Mouse (Mus musculus): ENCODE data around the gene Slc26a8. TPM values are rescaled to one million over a fixed set of nuclear protein-coding genes. Genes with fewer than 3 reads are reported as not detected.

The Slc26a8 gene
- total and polyA plus RNA-seq, 3 experiments = 0.58 to 1.6 TPM; not detected in 1

GRCm38 (mm10) chr17:28715832-28716548, 26.0 kb upstream of the Slc26a8 start:
- Histone ChIP-seq H3K27me3 (ENCODE audit: control insufficient read depth in 1 of 2, insufficient read depth in 2 of 2, low read length in 2 of 2) (no peaks in the 10 kb centered on the region), H3K36me3 (ENCODE audit: control insufficient read depth in 1 of 2, insufficient read depth in 2 of 2, low read length in 2 of 2) (peaks cover 0 to 27% of the 10 kb centered on the region in 2 experiments; a peak in 2 of 4 replicates), H3K79me2 (ENCODE audit: control insufficient read depth, insufficient read depth, low read length, poor library complexity) (peaks cover 11% of the 10 kb centered on the region), H3K4me1 (ENCODE audit: control insufficient read depth in 1 of 2, insufficient read depth in 2 of 2, low read length in 2 of 2) (no peaks in the 10 kb centered on the region), H3K9ac (ENCODE audit: control insufficient read depth, low read depth, low read length, poor library complexity, severe bottlenecking) (no peak overlapping the region), H3K27ac (ENCODE audit: control insufficient read depth, low read depth, low read length) (no peak overlapping the region), H3K4me3 (ENCODE audit: control insufficient read depth in 1 of 2, insufficient read depth in 1 of 2, low read depth in 2 of 2, low read length in 2 of 2) (no peak overlapping the region), H3K9me3 (replicated peaks; ENCODE audit: insufficient read depth, low read length) (no peaks in the 10 kb centered on the region)
- no peak for DNase-seq (ENCODE audit: low read depth, low spot score)
- TF ChIP-seq POLR2A (IDR thresholded peaks at IDR 0.05; ENCODE audit: control insufficient read depth in 1 of 2, insufficient read depth in 1 of 2, low read depth in 1 of 2, low read length in 2 of 2, poor library complexity in 1 of 2) (no peak), MEF2A (IDR thresholded peaks at IDR 0.05; ENCODE audit: extremely low read depth, insufficient replicate concordance, low read depth, low read length, poor library complexity, severe bottlenecking) (no peak), BHLHE40 (IDR thresholded peaks at IDR 0.05; ENCODE audit: borderline replicate concordance, low read depth, low read length) (no peak), ZMIZ1 (IDR thresholded peaks at IDR 0.05; ENCODE audit: low read depth, low read length) (no peak), KAT2A (conservative IDR thresholded peaks at IDR 0.05; ENCODE audit: low read depth, low read length) (no peak), RAD21 (IDR thresholded peaks at IDR 0.05; ENCODE audit: low read depth, low read length) (no peak), MAX (IDR thresholded peaks at IDR 0.05; ENCODE audit: low read length) (no peak), JUND (IDR thresholded peaks at IDR 0.05; ENCODE audit: low read depth, low read length) (no peak), NRF1 (IDR thresholded peaks at IDR 0.05; ENCODE audit: insufficient read depth, low read depth, low read length, poor library complexity, severe bottlenecking) (no peak), TBP (IDR thresholded peaks at IDR 0.05; ENCODE audit: low read depth, low read length) (no peak), MYB (IDR thresholded peaks at IDR 0.05; ENCODE audit: low read depth, low read length) (no peak), USF2 (IDR thresholded peaks at IDR 0.05; ENCODE audit: borderline replicate concordance in 1 of 2, insufficient read depth in 1 of 2, low read depth in 1 of 2, low read length in 2 of 2) (no peak), CHD1 (IDR thresholded peaks at IDR 0.05; ENCODE audit: low read depth, low read length) (no peak), USF1 (IDR thresholded peaks at IDR 0.05; ENCODE audit: low read depth, low read length) (no peak), MXI1 (IDR thresholded peaks at IDR 0.05; ENCODE audit: low read depth, low read length) (no peak), GATA1 (IDR thresholded peaks at IDR 0.05; ENCODE audit: low read depth, low read length) (no peak), CHD2 (IDR thresholded peaks at IDR 0.05; ENCODE audit: low read length) (no peak), SIN3A (IDR thresholded peaks at IDR 0.05; ENCODE audit: low read length) (no peak)

DNA sequence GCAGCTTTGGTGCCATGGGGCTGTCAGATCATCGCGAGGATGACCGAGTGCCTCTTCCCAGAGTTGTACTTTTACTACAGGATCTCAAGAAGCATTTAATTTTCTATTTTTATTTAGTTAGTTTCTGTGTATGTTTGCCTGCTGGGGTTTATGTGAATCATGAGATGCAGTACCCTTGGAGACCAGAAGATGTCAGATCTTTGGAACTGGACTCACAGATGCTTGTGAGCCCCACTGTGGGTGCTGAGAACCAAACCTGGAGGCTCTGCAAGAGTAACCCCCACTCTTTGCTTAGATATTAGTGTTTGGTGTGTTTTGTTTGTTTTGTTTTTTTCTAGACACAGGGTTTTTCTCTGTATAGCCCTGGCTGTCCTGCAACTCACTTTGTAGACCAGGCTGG, 24.0 kb upstream of the Slc26a8 start:
- no peak overlapping the region for H3K27ac ChIP-seq (ENCODE audit: control insufficient read depth, low read depth, low read length)
- no peak overlapping the region for H3K4me3 ChIP-seq (ENCODE audit: control insufficient read depth in 1 of 2, insufficient read depth in 1 of 2, low read depth in 2 of 2, low read length in 2 of 2)
- H3K9ac ChIP-seq (ENCODE audit: control insufficient read depth, low read depth, low read length, poor library complexity, severe bottlenecking) = no peak overlapping the region
- H3K79me2 ChIP-seq (ENCODE audit: control insufficient read depth, insufficient read depth, low read length, poor library complexity) = peaks cover 28% of the 10 kb centered on the region
- no peaks in the 10 kb centered on the region for H3K9me3 ChIP-seq (replicated peaks; ENCODE audit: insufficient read depth, low read length)
- no peaks in the 10 kb centered on the region for H3K27me3 ChIP-seq (ENCODE audit: control insufficient read depth in 1 of 2, insufficient read depth in 2 of 2, low read length in 2 of 2)
- peak; percentile 53 for DNase-seq (ENCODE audit: low read depth, low spot score)
- H3K36me3 ChIP-seq (ENCODE audit: control insufficient read depth in 1 of 2, insufficient read depth in 2 of 2, low read length in 2 of 2) = peaks cover 4 to 19% of the 10 kb centered on the region in 2 experiments; a peak in 3 of 4 replicates
- no peak for TF ChIP-seq RCOR1 (IDR thresholded peaks at IDR 0.05; ENCODE audit: low read depth, low read length)
- TF ChIP-seq CTCF (IDR thresholded peaks at IDR 0.05 in 2 of 3, conservative IDR thresholded peaks at IDR 0.05 in 1 of 3; ENCODE audit: control insufficient read depth in 1 of 3, insufficient read depth in 1 of 3, low read depth in 2 of 3, low read length in 3 of 3, poor library complexity in 1 of 3, severe bottlenecking in 1 of 3) = peak; percentile 14 to 42 (median 35); a peak in 4 of 6 replicates
- peak; percentile 18; the same call in 1 of the 2 replicates for TF ChIP-seq SMC3 (IDR thresholded peaks at IDR 0.05; ENCODE audit: low read depth, low read length)
- peaks cover 3% of the 10 kb centered on the region in 2 experiments for H3K4me1 ChIP-seq (ENCODE audit: control insufficient read depth in 1 of 2, insufficient read depth in 2 of 2, low read length in 2 of 2)

All from MEL (cell line).